9 mouse cellular contexts compared by ENCODE assay signal in genomic region chr19:27395481-27395880, GRCm38 (mm10). TPM values are rescaled to one million over a fixed set of nuclear protein-coding genes. Genes with fewer than 3 reads are reported as not detected.
DNase-seq lines count a peak whose midpoint lies in the region; ATAC-seq and TF ChIP-seq lines count a peak whose summit lies in the region.
"Had no signal": no experiment of that assay in that cellular context is flagged by ENCODE, and none has a peak within 500 bp of the region (broad histone marks: within the 10 kb centered on the region; RNA-seq: fewer than 3 reads in every experiment).

No protein-coding gene starts in this region.

- H3K9me3 ChIP-seq in intestine, embryonic 16.5 days (ENCODE audit: control insufficient read depth, low read length), result no peaks in the 10 kb centered on the region

- WGBS in intestine, embryonic 16.5 days, result 89% methylated on average over 8 of the region's 8 CpGs

- H3K36me3 ChIP-seq in intestine, embryonic 16.5 days (ENCODE audit: control insufficient read depth, insufficient read depth, low read length), result peaks cover 9% of the 10 kb centered on the region; the same call in 1 of the 2 replicates

- no peak overlapping the region for H3K4me2 ChIP-seq in intestine, embryonic 16.5 days (ENCODE audit: low read depth, low read length)

- no peak overlapping the region for H3K4me3 ChIP-seq in layer of hippocampus, adult 2 months
- no peak overlapping the region for H3K4me3 ChIP-seq in intestine, embryonic 16.5 days (ENCODE audit: low read length)
- H3K4me3 ChIP-seq: erythroblast, embryonic 14.5 days had no signal

- no peak overlapping the region for H3K9ac ChIP-seq in intestine, embryonic 16.5 days (ENCODE audit: low read depth, low read length)

- H3K27ac ChIP-seq in layer of hippocampus, adult 2 months, result no peak overlapping the region
- H3K27ac ChIP-seq in intestine, embryonic 16.5 days (ENCODE audit: low read length), result no peak overlapping the region

- H3K4me1 ChIP-seq in intestine, embryonic 16.5 days (ENCODE audit: control insufficient read depth, insufficient read depth, low read length), result no peaks in the 10 kb centered on the region; the same call in 1 of the 2 replicates

- no peak for DNase-seq in layer of hippocampus, adult 2 months (ENCODE audit: low spot score in 2 of 2)
- no peak for DNase-seq in layer of hippocampus, adult 9-11 months
- peak; percentile 20 for DNase-seq in NIH3T3 (ENCODE audit: low read depth)
- DNase-seq in lung, postnatal 36 days, result peak; percentile 26
- DNase-seq in embryo, embryonic 10.5 days (ENCODE audit: low spot score), result no peak
- no peak for DNase-seq in urinary bladder, adult 18-20 months (ENCODE audit: low spot score in 2 of 2)
- no peak for DNase-seq in frontal cortex, postnatal 14 days (ENCODE audit: low spot score in 2 of 2)

- ATAC-seq in intestine, embryonic 16.5 days, result 0 out of 2 replicates have a peak, but pooled peaks have one; percentile 28

- H3K27me3 ChIP-seq in intestine, embryonic 16.5 days (replicated peaks; ENCODE audit: control insufficient read depth, insufficient read depth, low read length), result no peaks in the 10 kb centered on the region

- TF ChIP-seq CTCF in layer of hippocampus, adult 2 months (conservative IDR thresholded peaks at IDR 0.05), result peak; percentile 58

RNA-seq across cellular contexts. Expression of gene Pum3, which starts 34.1 kb away (rescaled TPM):
- 10 to 100 TPM; 50.5 to 52.3 TPM for total RNA-seq in layer of hippocampus, adult 2 months (2021)
- 57.6 and 63.1 TPM in 2 replicates for polyA plus RNA-seq in intestine, embryonic 16.5 days (2015; fragmentation: Nextera tagmentation; extraction: Ambion mirVana)

Comparison
In these comparisons a context has a peak if more than half of its experiments do, and no peak if none do; other contexts are left out.
1. DNase-seq: peak in NIH3T3 (single experiment) and lung, postnatal 36 days (single experiment); none in layer of hippocampus, adult 2 months (0 of 2), layer of hippocampus, adult 9-11 months (single experiment), embryo, embryonic 10.5 days (single experiment), urinary bladder, adult 18-20 months (0 of 2) and frontal cortex, postnatal 14 days (0 of 2).